ENCODE assay signal across 22 mouse cellular contexts in genomic region chr5:114740595-114740994, GRCm38 (mm10). TPM values are rescaled to one million over a fixed set of nuclear protein-coding genes. Genes with fewer than 3 reads are reported as not detected.
A peak's percentile ranks its signal among the peaks of the same experiment; 100 is the strongest.
DNase-seq lines count a peak whose midpoint lies in the region; ATAC-seq lines count a peak whose summit lies in the region.
"Had no signal": no experiment of that assay in that cellular context is flagged by ENCODE, and none has a peak within 500 bp of the region (broad histone marks: within the 10 kb centered on the region; RNA-seq: fewer than 3 reads in every experiment).

No protein-coding gene starts in this region.

- H3K9ac ChIP-seq in heart, embryonic 15.5 days = no peak overlapping the region
- no peak overlapping the region for H3K9ac ChIP-seq in limb, embryonic 13.5 days
- H3K9ac ChIP-seq: forebrain, postnatal 0 days; hindbrain, embryonic 13.5 days; intestine, embryonic 15.5 days; neural tube, embryonic 13.5 days had no signal

- peaks cover 49% of the 10 kb centered on the region for H3K4me1 ChIP-seq in heart, embryonic 15.5 days (replicated peaks)
- no peaks in the 10 kb centered on the region for H3K4me1 ChIP-seq in limb, embryonic 13.5 days
- no peaks in the 10 kb centered on the region for H3K4me1 ChIP-seq in limb, embryonic 10.5 days
- H3K4me1 ChIP-seq: hindbrain, embryonic 13.5 days; intestine, embryonic 15.5 days; neural tube, embryonic 13.5 days had no signal

- peak overlapping the region; percentile 53 for H3K27ac ChIP-seq in heart, embryonic 15.5 days
- no peak overlapping the region for H3K27ac ChIP-seq in limb, embryonic 13.5 days
- H3K27ac ChIP-seq in limb, embryonic 10.5 days = no peak overlapping the region
- H3K27ac ChIP-seq: heart, adult 2 months; hindbrain, embryonic 13.5 days; intestine, embryonic 15.5 days; macrophage; neural tube, embryonic 13.5 days had no signal

- no peak overlapping the region for H3K4me3 ChIP-seq in heart, embryonic 15.5 days
- H3K4me3 ChIP-seq in limb, embryonic 13.5 days = no peak overlapping the region
- no peak overlapping the region for H3K4me3 ChIP-seq in limb, embryonic 10.5 days
- H3K4me3 ChIP-seq: heart, adult 2 months; hindbrain, embryonic 13.5 days; intestine, embryonic 15.5 days; neural tube, embryonic 13.5 days had no signal

- ATAC-seq in frontal cortex, adult (ENCODE audit: low TSS enrichment) = 0 out of 2 replicates have a peak, but pooled peaks have one; percentile 11
- ATAC-seq in heart, embryonic 15.5 days (replicated peaks; ENCODE audit: insufficient number of reproducible peaks, insufficient read depth, low FRiP score, low read depth) = peak; percentile 19; the same call in 1 of the 2 replicates
- peak; percentile 45; the same call in 1 of the 2 replicates for ATAC-seq in limb, embryonic 13.5 days (ENCODE audit: low FRiP score, low read depth)
- ATAC-seq: forebrain, postnatal 0 days; intestine, embryonic 15.5 days had no signal

- no peak overlapping the region for H3K4me2 ChIP-seq in heart, embryonic 15.5 days
- no peak overlapping the region for H3K4me2 ChIP-seq in limb, embryonic 13.5 days (replicated peaks)
- H3K4me2 ChIP-seq: hindbrain, embryonic 13.5 days; intestine, embryonic 15.5 days; liver, embryonic 11.5 days; midbrain, embryonic 11.5 days; neural tube, embryonic 13.5 days had no signal

- H3K36me3 ChIP-seq in heart, embryonic 15.5 days = peaks cover 74% of the 10 kb centered on the region
- H3K36me3 ChIP-seq in limb, embryonic 13.5 days = peaks cover 96% of the 10 kb centered on the region
- peaks cover 96% of the 10 kb centered on the region for H3K36me3 ChIP-seq in limb, embryonic 10.5 days

- intact Hi-C loops in heart, postnatal 10 days (cut with DNase I) = no loop called here

- no peak for DNase-seq in frontal cortex, postnatal 36 days (ENCODE audit: low spot score in 2 of 2)
- DNase-seq in heart, postnatal 10 days = no peak
- no peak for DNase-seq in limb, embryonic 10.5 days (ENCODE audit: low spot score)
- DNase-seq in skeletal muscle tissue, adult 2 months (ENCODE audit: low read depth, low spot score) = peak; percentile 56
- DNase-seq: adrenal gland, adult 8-10 months; cerebellum, adult 11 months; cerebellum, postnatal 36 days; forebrain, postnatal 0 days; heart, adult 2 months; layer of hippocampus, adult 9-11 months; lung, adult 2 months; right cerebral cortex, postnatal 4 days; thymus, postnatal 36 days had no signal

- no peaks in the 10 kb centered on the region for H3K27me3 ChIP-seq in heart, embryonic 15.5 days
- H3K27me3 ChIP-seq in limb, embryonic 13.5 days = no peaks in the 10 kb centered on the region
- H3K27me3 ChIP-seq in limb, embryonic 10.5 days (ENCODE audit: low read depth, poor library complexity, severe bottlenecking) = no peaks in the 10 kb centered on the region
- H3K27me3 ChIP-seq: hindbrain, embryonic 13.5 days; intestine, embryonic 15.5 days; neural tube, embryonic 13.5 days had no signal

- 33% methylated on average over 4 of the region's 4 CpGs for WGBS in heart, embryonic 15.5 days
- WGBS in limb, embryonic 13.5 days = 76% methylated on average over 4 of the region's 4 CpGs
- WGBS in limb, embryonic 10.5 days = 84% methylated on average over 4 of the region's 4 CpGs

- H3K9me3 ChIP-seq in heart, embryonic 15.5 days (replicated peaks) = no peaks in the 10 kb centered on the region
- H3K9me3 ChIP-seq in limb, embryonic 13.5 days = no peaks in the 10 kb centered on the region
- no peaks in the 10 kb centered on the region for H3K9me3 ChIP-seq in limb, embryonic 10.5 days (replicated peaks)
- H3K9me3 ChIP-seq: hindbrain, embryonic 13.5 days; intestine, embryonic 15.5 days; neural tube, embryonic 13.5 days had no signal

RNA-seq across cellular contexts. Expression of gene Tchp, which starts 33.0 kb away (rescaled TPM):
- polyA plus RNA-seq in heart, embryonic 15.5 days (2015; fragmentation: Nextera tagmentation; extraction: Ambion mirVana) = 8.6 TPM in 2 replicates
- 1 to 10 TPM; 5.1 to 5.7 TPM for total RNA-seq in heart, postnatal 10 days (2021)
- polyA plus RNA-seq in limb, embryonic 13.5 days (2015; fragmentation: Nextera tagmentation; extraction: Ambion mirVana) = 19.4 and 23.3 TPM in 2 replicates
- 18.8 and 22.0 TPM in 2 replicates for polyA plus RNA-seq in limb, embryonic 10.5 days (2016; fragmentation: Nextera tagmentation; extraction: Ambion mirVana)

RNA-seq across cellular contexts. Expression of gene Ankrd13a, which starts 33.9 kb away (rescaled TPM):
- 28.3 and 42.0 TPM in 2 replicates for polyA plus RNA-seq in heart, embryonic 15.5 days (2015; fragmentation: Nextera tagmentation; extraction: Ambion mirVana)
- 10 to 100 TPM; 54.4 to 55.6 TPM for total RNA-seq in heart, postnatal 10 days (2021)
- 38.6 and 40.2 TPM in 2 replicates for polyA plus RNA-seq in limb, embryonic 13.5 days (2015; fragmentation: Nextera tagmentation; extraction: Ambion mirVana)
- polyA plus RNA-seq in limb, embryonic 10.5 days (2016; fragmentation: Nextera tagmentation; extraction: Ambion mirVana) = 43.1 and 44.0 TPM in 2 replicates

RNA-seq across cellular contexts. Expression of gene Git2, which starts 34.7 kb away (rescaled TPM):
- 31.0 and 43.2 TPM in 2 replicates for polyA plus RNA-seq in heart, embryonic 15.5 days (2015; fragmentation: Nextera tagmentation; extraction: Ambion mirVana)
- total RNA-seq in heart, postnatal 10 days (2021) = 10 to 100 TPM; 48.0 to 52.2 TPM
- 46.9 and 52.5 TPM in 2 replicates for polyA plus RNA-seq in limb, embryonic 13.5 days (2015; fragmentation: Nextera tagmentation; extraction: Ambion mirVana)
- 36.1 and 44.8 TPM in 2 replicates for polyA plus RNA-seq in limb, embryonic 10.5 days (2016; fragmentation: Nextera tagmentation; extraction: Ambion mirVana)

RNA-seq across cellular contexts. Expression of gene Gltp, which starts 49.8 kb away (rescaled TPM):
- polyA plus RNA-seq in heart, embryonic 15.5 days (2015; fragmentation: Nextera tagmentation; extraction: Ambion mirVana) = 45.9 and 70.4 TPM in 2 replicates
- total RNA-seq in heart, postnatal 10 days (2021) = 10 to 100 TPM; 20.6 to 21.5 TPM
- 95.1 and 97.0 TPM in 2 replicates for polyA plus RNA-seq in limb, embryonic 13.5 days (2015; fragmentation: Nextera tagmentation; extraction: Ambion mirVana)
- polyA plus RNA-seq in limb, embryonic 10.5 days (2016; fragmentation: Nextera tagmentation; extraction: Ambion mirVana) = 65.4 and 78.6 TPM in 2 replicates
